Mouse (Mus musculus): ENCODE measurements around the gene Krt2. TPM values are rescaled to one million over a fixed set of nuclear protein-coding genes. Genes with fewer than 3 reads are reported as not detected.
A peak's percentile ranks its signal among the peaks of the same experiment; 100 is the strongest.

Krt2 gene
- not detected in 2 replicates for polyA plus RNA-seq (2011; ENCODE audit: insufficient read depth, insufficient read length, low read depth, missing spikeins)

GRCm38 (mm10) chr15:101817875-101818274, at the start of gene Krt2:
TSS of gene Krt2 (minus strand) at chr15:101818169.
- no peak within 1 kb of the TSS for H3K9ac ChIP-seq (ENCODE audit: low read depth, poor library complexity, severe bottlenecking)
- no peaks in the 10 kb centered on the region for H3K27me3 ChIP-seq (ENCODE audit: control insufficient read depth, insufficient read depth, low read length, poor library complexity, severe bottlenecking)

GRCm38 (mm10) chr15:101866754-101867153, 48.8 kb upstream of the Krt2 start:
- H3K27ac ChIP-seq (ENCODE audit: insufficient read depth, low read length), result no peak overlapping the region
- no peaks in the 10 kb centered on the region for H3K36me3 ChIP-seq (ENCODE audit: control insufficient read depth, insufficient read depth, low read length, poor library complexity, severe bottlenecking)
- H3K9ac ChIP-seq (ENCODE audit: low read depth, poor library complexity, severe bottlenecking), result no peak overlapping the region
- no peaks in the 10 kb centered on the region for H3K4me1 ChIP-seq (ENCODE audit: control insufficient read depth, insufficient read depth, low read length)
- no peaks in the 10 kb centered on the region for H3K27me3 ChIP-seq (ENCODE audit: control insufficient read depth, insufficient read depth, low read length, poor library complexity, severe bottlenecking)
- no peak overlapping the region for H3K4me3 ChIP-seq (ENCODE audit: low read depth, low read length)
- no peak for TF ChIP-seq CTCF (IDR thresholded peaks at IDR 0.05; ENCODE audit: low read depth, low read length)
- no peak for TF ChIP-seq POLR2A (IDR thresholded peaks at IDR 0.05; ENCODE audit: insufficient read depth, low read length)
- no peak for TF ChIP-seq EP300 (IDR thresholded peaks at IDR 0.05; ENCODE audit: insufficient read depth, low read depth, low read length)
- no peaks in the 10 kb centered on the region for H3K9me3 ChIP-seq (replicated peaks; ENCODE audit: control insufficient read depth, insufficient read depth, low read length, poor library complexity, severe bottlenecking)

More at GRCm38 (mm10) chr15:101817875-101818274, at the start of gene Krt2:
- H3K4me1 ChIP-seq (ENCODE audit: control insufficient read depth, insufficient read depth, low read length), result no peaks in the 10 kb centered on the region
- H3K36me3 ChIP-seq (ENCODE audit: control insufficient read depth, insufficient read depth, low read length, poor library complexity, severe bottlenecking), result no peaks in the 10 kb centered on the region
- H3K4me3 ChIP-seq (ENCODE audit: low read depth, low read length), result peak within 1 kb of the TSS; percentile 12
- no peak within 1 kb of the TSS for H3K27ac ChIP-seq (ENCODE audit: insufficient read depth, low read length)
- no peaks in the 10 kb centered on the region for H3K9me3 ChIP-seq (replicated peaks; ENCODE audit: control insufficient read depth, insufficient read depth, low read length, poor library complexity, severe bottlenecking)
- TF ChIP-seq CTCF (IDR thresholded peaks at IDR 0.05; ENCODE audit: low read depth, low read length) (no peak), EP300 (IDR thresholded peaks at IDR 0.05; ENCODE audit: insufficient read depth, low read depth, low read length) (no peak), POLR2A (IDR thresholded peaks at IDR 0.05; ENCODE audit: insufficient read depth, low read length) (no peak)

GRCm38 (mm10) chr15:101860421-101861130, 42.6 kb upstream of the Krt2 start:
- Histone ChIP-seq H3K9ac (ENCODE audit: low read depth, poor library complexity, severe bottlenecking) (no peak overlapping the region), H3K4me3 (ENCODE audit: low read depth, low read length) (no peak overlapping the region), H3K9me3 (replicated peaks; ENCODE audit: control insufficient read depth, insufficient read depth, low read length, poor library complexity, severe bottlenecking) (no peaks in the 10 kb centered on the region), H3K27ac (ENCODE audit: insufficient read depth, low read length) (no peak overlapping the region), H3K4me1 (ENCODE audit: control insufficient read depth, insufficient read depth, low read length) (no peaks in the 10 kb centered on the region), H3K27me3 (ENCODE audit: control insufficient read depth, insufficient read depth, low read length, poor library complexity, severe bottlenecking) (no peaks in the 10 kb centered on the region), H3K36me3 (ENCODE audit: control insufficient read depth, insufficient read depth, low read length, poor library complexity, severe bottlenecking) (no peaks in the 10 kb centered on the region)
- TF ChIP-seq CTCF (IDR thresholded peaks at IDR 0.05; ENCODE audit: low read depth, low read length) (peak; percentile 38), POLR2A (IDR thresholded peaks at IDR 0.05; ENCODE audit: insufficient read depth, low read length) (no peak)

GRCm38 (mm10) chr15:101859735-101860170, 41.8 kb upstream of the Krt2 start:
- Histone ChIP-seq H3K36me3 (ENCODE audit: control insufficient read depth, insufficient read depth, low read length, poor library complexity, severe bottlenecking) (no peaks in the 10 kb centered on the region), H3K9me3 (replicated peaks; ENCODE audit: control insufficient read depth, insufficient read depth, low read length, poor library complexity, severe bottlenecking) (no peaks in the 10 kb centered on the region), H3K27me3 (ENCODE audit: control insufficient read depth, insufficient read depth, low read length, poor library complexity, severe bottlenecking) (no peaks in the 10 kb centered on the region), H3K27ac (ENCODE audit: insufficient read depth, low read length) (no peak overlapping the region), H3K4me3 (ENCODE audit: low read depth, low read length) (peak overlapping the region; percentile 57), H3K9ac (ENCODE audit: low read depth, poor library complexity, severe bottlenecking) (peak overlapping the region; percentile 55), H3K4me1 (ENCODE audit: control insufficient read depth, insufficient read depth, low read length) (no peaks in the 10 kb centered on the region)
- TF ChIP-seq POLR2A (IDR thresholded peaks at IDR 0.05; ENCODE audit: insufficient read depth, low read length), result no peak
- no peak for TF ChIP-seq EP300 (IDR thresholded peaks at IDR 0.05; ENCODE audit: insufficient read depth, low read depth, low read length)
- no peak for TF ChIP-seq CTCF (IDR thresholded peaks at IDR 0.05; ENCODE audit: low read depth, low read length)

- Histone ChIP-seq H3K9ac (ENCODE audit: low read depth, poor library complexity, severe bottlenecking) (no peak overlapping the region), H3K4me1 (ENCODE audit: control insufficient read depth, insufficient read depth, low read length) (no peaks in the 10 kb centered on the region), H3K27me3 (ENCODE audit: control insufficient read depth, insufficient read depth, low read length, poor library complexity, severe bottlenecking) (no peaks in the 10 kb centered on the region), H3K36me3 (ENCODE audit: control insufficient read depth, insufficient read depth, low read length, poor library complexity, severe bottlenecking) (no peaks in the 10 kb centered on the region), H3K9me3 (replicated peaks; ENCODE audit: control insufficient read depth, insufficient read depth, low read length, poor library complexity, severe bottlenecking) (no peaks in the 10 kb centered on the region), H3K4me3 (ENCODE audit: low read depth, low read length) (no peak overlapping the region), H3K27ac (ENCODE audit: insufficient read depth, low read length) (no peak overlapping the region)
- TF ChIP-seq CTCF (IDR thresholded peaks at IDR 0.05; ENCODE audit: low read depth, low read length) (no peak), EP300 (IDR thresholded peaks at IDR 0.05; ENCODE audit: insufficient read depth, low read depth, low read length) (no peak), POLR2A (IDR thresholded peaks at IDR 0.05; ENCODE audit: insufficient read depth, low read length) (no peak)
Observed at GRCm38 (mm10) chr15:101858673-101859425, 40.9 kb upstream of the Krt2 start.

GRCm38 (mm10) chr15:101856696-101857095, 38.7 kb upstream of the Krt2 start:
- Histone ChIP-seq H3K4me3 (ENCODE audit: low read depth, low read length) (no peak overlapping the region), H3K36me3 (ENCODE audit: control insufficient read depth, insufficient read depth, low read length, poor library complexity, severe bottlenecking) (no peaks in the 10 kb centered on the region), H3K9me3 (replicated peaks; ENCODE audit: control insufficient read depth, insufficient read depth, low read length, poor library complexity, severe bottlenecking) (no peaks in the 10 kb centered on the region), H3K4me1 (ENCODE audit: control insufficient read depth, insufficient read depth, low read length) (no peaks in the 10 kb centered on the region), H3K27me3 (ENCODE audit: control insufficient read depth, insufficient read depth, low read length, poor library complexity, severe bottlenecking) (no peaks in the 10 kb centered on the region), H3K9ac (ENCODE audit: low read depth, poor library complexity, severe bottlenecking) (no peak overlapping the region), H3K27ac (ENCODE audit: insufficient read depth, low read length) (no peak overlapping the region)
- TF ChIP-seq CTCF (IDR thresholded peaks at IDR 0.05; ENCODE audit: low read depth, low read length) (no peak), EP300 (IDR thresholded peaks at IDR 0.05; ENCODE audit: insufficient read depth, low read depth, low read length) (no peak), POLR2A (IDR thresholded peaks at IDR 0.05; ENCODE audit: insufficient read depth, low read length) (no peak)

All from ES-Bruce4 (cell line).